Mouse (Mus musculus) frontal cortex, postnatal 10 days (tissue): Measurements from ENCODE around the gene Speer4a.
A peak's percentile ranks its signal among the peaks of the same experiment; 100 is the strongest.
"Not testable (repeated sequence)": the region's sequence is repeated elsewhere in the genome, so short reads cannot be mapped to it uniquely, and the experiment has no call there.

ENCODE experiments used
- DNase-seq, 2 experiments: peaks; one replicate each; pipeline ENCODE4 v3.0.0; 2022; ENCODE audit warnings: low spot score in 2 of 2, mixed read lengths in 1 of 2

Gene Speer4a

GRCm38 (mm10) chr5:26039458-26039857 lies at the start of gene Speer4a:
Gene Speer4a, minus strand, starts transcription at chr5:26039558.
- not testable (repeated sequence) for DNase-seq

GRCm38 (mm10) chr5:26079023-26079422 lies 39.7 kb upstream of the Speer4a start:
- DNase-seq: not testable (repeated sequence)

- no peak for DNase-seq
These were observed 31.4 kb upstream of the Speer4a start for GRCm38 (mm10) chr5:26070716-26071115.

GRCm38 (mm10) chr5:26058481-26058880 lies 19.1 kb upstream of the Speer4a start, which contains the start of gene Gm7347:
Gene Gm7347, minus strand, starts transcription at chr5:26058581.
- not testable (repeated sequence) for DNase-seq

GRCm38 (mm10) chr5:26022816-26023215 lies 16.5 kb downstream of the Speer4a start, which contains the start of gene Gm5862:
Gene Gm5862, minus strand, starts transcription at chr5:26022916.
- DNase-seq: not testable (repeated sequence)

GRCm38 (mm10) chr5:26007697-26008096 lies 31.7 kb downstream of the Speer4a start:
- not testable (repeated sequence) for DNase-seq

GRCm38 (mm10) chr5:26006937-26007695 lies 32.2 kb downstream of the Speer4a start:
- peak; percentile 8 to 25 for DNase-seq

GRCm38 (mm10) chr5:26004698-26005097 lies 34.7 kb downstream of the Speer4a start, which contains the start of gene Gm1979:
Gene Gm1979, minus strand, starts transcription at chr5:26004798.
- not testable (repeated sequence) for DNase-seq

GRCm38 (mm10) chr5:25988550-25988949 lies 50.8 kb downstream of the Speer4a start, which contains the start of gene Gm21698:
Gene Gm21698, minus strand, starts transcription at chr5:25988650.
- DNase-seq: not testable (repeated sequence)
